Mouse (Mus musculus) spleen, postnatal 36 days (tissue): ENCODE data around the gene 1810043G02Rik.
"Not testable (repeated sequence)": the region's sequence is repeated elsewhere in the genome, so short reads cannot be mapped to it uniquely, and the experiment has no call there.

Source experiments
- DNase-seq, 2 experiments: peaks; one replicate each; pipeline ENCODE4 v3.0.0; 2022; ENCODE audit warnings: low spot score in 2 of 2, mixed read lengths in 1 of 2

1810043G02Rik gene

DNA sequence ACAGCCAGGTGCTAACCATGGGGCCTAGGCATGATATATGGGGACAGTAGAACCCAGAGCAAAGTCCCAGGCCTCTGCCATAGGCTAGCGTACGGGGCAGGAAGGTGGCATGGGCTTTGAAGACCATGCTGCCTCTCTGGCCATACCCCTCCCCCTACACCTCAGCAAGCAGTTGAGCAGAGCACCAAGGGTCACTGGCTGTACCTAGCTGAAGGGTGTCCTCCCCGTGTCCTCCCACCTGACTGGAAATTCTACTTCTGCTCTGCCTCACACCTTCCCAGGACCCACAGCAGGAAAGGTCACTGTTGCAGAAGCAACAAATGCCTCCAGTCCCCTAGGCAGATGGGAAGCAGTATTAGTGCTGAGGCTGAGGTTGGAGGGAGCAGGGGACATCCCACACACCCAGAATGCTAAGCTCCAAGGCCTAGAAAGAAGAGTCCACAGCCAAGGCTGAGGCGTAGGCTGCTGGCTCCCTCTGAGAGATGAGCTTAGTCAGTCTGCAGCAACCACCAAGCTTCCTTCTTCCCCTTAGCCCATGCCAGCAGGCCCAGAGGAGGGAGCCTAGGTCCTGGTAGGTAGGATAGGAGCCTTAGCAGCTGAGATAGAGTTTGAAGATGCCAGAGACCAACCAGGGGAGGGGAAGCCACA is 27.6 kb downstream of the 1810043G02Rik start:
- no peak for DNase-seq

DNA sequence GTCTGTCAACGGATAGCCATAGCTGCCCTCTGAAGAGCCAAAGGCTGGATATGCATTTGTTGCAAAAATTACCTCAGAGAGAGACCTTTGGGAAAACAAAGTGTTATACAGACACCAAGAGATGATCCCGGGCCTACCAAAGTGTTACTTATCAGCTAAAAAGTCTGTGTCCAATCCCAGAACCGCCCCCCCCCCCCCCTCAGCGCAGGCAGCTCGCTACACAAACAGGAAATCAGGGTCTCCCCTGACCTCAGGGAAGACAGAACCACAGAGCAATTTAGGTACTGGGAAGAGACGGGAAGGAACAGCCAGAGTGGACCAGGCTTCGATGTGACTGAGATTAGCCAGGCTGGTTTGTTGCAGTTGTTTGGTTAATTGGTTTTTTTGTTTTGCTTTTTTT is 28.9 kb downstream of the 1810043G02Rik start:
- DNase-seq, result no peak

DNA sequence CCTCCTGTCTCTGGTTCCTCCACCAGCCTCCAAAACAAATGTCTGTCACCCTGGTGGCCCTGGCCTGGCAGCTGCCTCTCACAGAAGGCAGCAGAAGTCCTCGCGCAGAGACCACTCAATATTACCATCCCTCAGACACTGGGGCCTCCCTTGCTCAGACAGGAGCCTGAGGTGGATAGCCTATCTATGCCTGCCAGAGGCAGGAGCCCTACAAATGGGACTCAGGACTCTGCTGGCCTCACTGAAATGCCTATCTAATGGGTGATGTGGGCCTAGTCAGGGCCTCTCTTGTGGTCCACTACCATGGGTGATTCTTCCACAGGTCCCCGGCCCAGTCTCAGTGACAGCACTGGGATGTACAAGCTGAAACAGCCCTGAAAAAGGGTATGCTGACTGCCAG is 29.8 kb downstream of the 1810043G02Rik start:
- no peak for DNase-seq

DNA sequence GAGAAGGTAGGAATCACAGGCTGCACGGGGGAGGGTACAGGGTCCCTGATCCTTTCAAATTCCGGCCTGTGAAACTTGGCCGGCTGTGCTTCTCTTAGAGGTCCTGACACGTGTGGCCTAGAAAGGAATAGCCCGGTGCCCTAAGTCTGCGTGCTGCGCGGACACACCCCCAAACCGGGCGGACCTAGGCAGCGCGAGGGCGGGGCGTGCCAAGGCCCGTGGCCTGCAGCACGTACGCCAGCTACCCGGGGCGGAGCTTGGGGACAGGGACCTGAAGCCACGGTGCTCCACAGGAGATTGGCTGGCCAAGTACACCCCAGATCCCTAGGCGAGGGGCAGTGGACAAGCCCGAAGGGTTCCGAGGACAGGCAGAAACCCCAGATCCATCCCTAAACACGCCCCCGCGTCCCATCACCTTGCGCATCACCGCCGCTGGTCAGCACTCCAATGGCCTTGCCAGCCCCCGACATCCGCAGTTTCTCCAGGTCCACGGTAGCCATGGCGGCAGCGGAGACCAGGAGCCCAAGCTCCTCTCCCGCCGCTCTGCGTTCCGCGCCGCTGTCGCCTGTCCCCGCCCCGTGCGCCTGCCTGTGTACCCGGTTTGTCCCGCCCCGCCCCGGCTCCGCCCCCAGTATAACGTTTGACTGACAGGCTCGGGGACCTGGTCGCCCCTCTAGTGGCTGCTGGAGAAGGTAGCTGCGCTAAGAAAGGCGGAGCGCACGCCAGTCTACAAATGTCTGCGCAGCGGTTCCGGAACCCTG is 31.0 kb downstream of the 1810043G02Rik start:
- peak; percentile 96 for DNase-seq

DNA sequence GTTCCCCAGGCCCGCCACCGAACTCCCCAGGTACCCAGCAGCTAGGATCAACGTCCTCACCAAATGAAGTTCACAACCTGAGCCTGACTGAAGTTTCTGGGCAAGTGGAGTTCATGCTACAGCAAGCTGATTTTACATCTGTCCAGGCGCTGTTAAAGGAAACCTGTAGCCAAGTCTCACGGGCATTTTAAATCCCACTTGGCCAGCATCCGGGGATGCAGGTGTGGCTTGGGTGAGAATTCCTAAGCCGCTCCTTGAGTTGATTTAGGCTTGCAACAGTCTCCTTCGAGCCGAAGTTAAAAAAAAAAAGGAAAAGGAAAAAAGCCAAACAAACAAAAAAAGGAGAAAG is 31.6 kb downstream of the 1810043G02Rik start, which contains the start of gene Pfkl:
Gene Pfkl (minus strand): TSS at position 139 of the 349 bp plus-strand sequence.
- DNase-seq, result no peak

DNA sequence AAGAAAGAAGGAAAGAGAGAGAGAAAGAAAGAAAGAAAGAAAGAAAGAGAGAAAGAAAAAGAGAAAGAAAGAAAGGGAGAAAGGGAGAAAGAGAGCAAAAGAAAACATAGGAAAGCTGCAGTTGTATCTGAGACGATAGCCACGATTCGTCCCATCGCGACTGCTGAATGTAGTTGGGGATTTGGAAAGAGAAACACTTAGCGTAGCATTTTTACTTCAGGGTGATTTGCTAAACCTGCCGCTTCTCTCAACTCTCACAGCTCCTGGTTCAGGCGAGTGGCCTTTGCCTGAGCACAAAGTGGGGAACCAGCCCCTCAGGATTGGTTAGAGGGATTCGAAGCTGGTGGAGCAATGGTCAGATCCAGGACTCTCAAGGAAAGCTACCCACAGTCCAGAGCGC is 32.0 kb downstream of the 1810043G02Rik start:
- no peak for DNase-seq

DNA sequence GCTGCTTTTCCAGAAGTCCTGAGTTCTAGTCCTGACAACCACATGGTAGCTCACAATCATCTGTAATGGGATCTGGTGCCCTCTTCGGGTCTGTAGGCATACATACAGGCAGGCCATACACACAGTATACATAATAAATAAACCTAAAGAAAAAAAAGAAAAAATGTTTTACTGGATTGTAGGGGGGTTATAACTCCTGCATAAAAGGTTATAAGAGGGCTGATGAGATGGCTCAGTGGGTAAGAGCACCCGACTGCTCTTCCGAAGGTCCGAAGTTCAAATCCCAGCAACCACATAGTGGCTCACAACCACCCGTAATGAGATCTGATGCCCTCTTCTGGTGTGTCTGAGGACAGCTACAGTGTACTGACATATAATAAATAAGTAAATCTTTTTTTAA is 32.8 kb downstream of the 1810043G02Rik start:
- DNase-seq, result not testable (repeated sequence)

DNA sequence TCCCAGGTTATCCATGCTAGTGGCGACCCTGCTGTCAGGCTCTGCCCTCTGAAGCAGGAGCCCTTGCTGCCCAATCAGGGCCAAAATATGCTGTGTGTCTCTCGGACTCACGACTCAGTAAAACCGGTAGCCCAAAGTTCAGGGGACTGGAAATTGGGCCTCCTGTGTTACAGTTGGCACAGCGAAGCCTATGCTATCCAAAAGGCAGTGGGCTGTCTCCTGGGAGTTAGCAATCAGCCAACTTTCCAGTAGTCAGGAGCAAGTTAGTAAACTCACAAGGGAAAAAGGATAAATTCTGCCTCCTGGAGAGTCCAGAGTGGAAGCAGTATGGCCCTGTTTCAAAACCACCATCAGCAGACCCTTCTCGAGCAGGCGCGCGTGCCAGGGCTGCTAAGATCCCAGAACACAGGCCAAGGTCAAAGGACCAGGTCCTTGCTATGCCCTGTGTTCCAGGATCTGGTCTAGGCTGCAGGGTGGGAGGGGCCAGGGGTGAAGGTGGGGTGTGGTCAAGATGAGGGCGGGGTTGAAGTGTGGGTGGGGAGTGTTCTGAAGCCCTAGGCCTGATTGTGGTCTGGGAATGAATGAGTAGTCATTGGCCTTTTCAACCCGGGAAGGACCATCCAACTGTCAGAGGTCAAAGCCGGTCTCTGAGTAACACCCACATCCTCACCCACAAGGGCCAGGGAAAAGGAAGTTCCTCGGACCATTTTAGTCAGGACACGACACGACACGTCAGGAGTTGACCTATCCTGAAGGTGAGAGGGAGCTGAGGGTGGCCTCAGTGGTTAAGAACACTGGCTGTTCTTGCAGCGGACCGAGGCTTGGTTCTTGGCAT is 34.6 kb downstream of the 1810043G02Rik start:
- DNase-seq, result no peak

DNA sequence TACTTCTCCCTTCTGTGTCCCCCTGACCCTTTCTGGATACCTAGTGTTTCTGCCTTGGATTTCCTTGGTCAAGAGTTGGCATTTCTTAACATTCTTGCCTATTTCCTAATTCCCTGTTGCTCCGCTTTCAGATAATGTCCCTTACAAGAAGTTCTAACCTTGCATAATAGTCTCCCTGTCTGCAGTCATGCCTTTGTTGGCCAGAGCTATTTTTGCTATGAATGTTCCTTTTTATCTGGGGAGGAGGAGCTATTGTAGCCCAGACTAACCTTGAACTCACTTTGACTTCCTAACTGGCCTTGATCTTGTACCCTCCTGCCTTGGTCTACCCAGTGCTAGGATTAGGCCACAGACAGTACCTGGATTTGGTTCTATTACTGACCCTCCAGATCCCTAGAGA is 37.2 kb downstream of the 1810043G02Rik start:
- no peak for DNase-seq

DNA sequence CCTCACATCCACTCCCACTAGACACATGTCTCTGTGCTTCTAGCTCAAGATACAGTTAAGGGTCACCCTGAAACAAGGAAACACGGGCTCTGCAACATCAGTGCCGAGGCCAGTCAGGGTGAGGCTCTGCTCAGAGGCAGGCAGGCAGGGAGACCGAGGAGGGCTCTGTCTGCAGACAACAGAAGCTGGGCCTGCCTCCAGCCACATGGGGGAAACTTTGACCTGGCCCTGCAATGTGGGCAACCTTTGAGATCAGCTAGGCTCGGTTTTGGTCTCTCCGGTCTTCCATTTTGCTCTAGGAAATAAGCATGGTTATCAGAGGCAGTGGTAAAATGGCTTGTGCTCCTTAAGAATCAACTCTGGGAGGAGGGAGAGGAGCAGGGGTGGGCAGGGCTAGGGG is 38.0 kb downstream of the 1810043G02Rik start:
- no peak for DNase-seq

DNA sequence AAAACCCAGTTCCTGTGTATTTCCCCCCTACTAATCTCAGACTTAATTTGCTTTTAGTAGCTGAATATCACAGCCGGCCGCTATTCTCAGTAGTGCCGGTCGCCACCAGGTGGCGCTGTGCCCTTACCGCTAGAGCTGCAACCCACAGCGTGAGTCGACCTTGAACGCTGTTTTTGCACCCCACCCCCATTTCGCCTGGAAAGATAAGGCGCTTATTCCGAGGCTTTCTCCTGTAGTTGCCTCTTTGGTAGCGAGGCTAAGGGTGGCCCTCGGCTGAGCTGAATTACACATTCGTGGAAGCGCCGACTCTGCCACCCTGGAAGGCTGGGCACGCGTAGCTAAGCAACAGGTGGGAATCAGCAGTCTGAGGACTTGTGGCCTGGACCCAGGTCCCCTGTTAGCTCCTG is 40.5 kb downstream of the 1810043G02Rik start:
- DNase-seq, result peak; percentile 60 to 70

DNA sequence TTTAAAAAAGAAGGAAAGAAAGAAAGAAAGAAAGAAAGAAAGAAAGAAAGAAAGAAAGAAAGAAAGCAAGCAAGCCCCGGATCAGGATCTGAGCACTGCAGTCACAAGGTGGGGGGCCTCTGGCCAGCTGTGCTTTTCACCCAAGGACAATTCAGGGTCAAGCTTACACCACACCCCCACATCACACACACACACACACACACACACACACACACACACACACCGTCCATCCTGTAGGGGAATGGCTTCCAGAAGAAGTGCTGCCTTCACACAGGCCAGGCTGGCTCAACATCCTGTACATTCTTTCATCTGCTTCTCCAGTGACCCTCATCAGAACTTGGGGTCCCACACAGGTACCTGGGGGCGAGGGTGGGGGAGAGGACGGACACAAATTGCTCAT is 41.0 kb downstream of the 1810043G02Rik start:
- DNase-seq, result no peak

DNA sequence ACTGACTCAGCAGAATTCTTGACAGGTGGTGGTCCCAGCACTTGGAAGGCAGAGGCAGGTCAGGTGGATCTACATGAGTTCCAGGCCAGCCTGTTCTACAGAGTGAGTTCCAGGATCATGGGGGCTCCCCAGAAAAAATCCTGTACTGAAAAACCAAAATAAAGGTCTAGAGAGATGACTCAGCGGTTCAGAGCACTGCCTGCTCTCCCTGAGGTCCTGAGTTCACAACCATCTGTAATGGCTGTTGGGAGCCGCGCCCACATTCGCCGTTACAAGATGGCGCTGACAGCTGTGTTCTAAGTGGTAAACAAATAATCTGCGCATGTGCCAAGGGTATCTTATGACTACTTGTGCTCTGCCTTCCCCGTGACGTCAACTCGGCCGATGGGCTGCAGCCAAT is 41.7 kb downstream of the 1810043G02Rik start:
- DNase-seq, result not testable (repeated sequence)

DNA sequence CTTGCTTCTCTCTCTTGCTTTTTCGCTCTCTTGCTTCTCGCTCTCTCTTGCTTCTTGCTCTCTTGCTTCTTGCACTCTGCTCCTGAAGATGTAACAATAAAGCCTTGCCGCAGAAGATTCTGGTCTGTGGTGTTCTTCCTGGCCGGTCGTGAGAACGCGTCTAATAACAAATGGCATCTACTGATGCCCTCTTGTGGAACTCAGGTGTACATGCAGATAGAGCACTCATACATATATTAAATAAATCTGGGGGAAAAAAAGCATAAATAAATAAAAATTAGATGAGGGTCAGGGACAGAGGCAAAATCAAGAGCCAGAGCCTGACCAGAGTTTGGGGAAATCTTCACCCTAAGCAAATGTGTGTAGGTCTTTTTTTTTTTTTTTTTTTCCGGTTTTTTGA is 47.1 kb downstream of the 1810043G02Rik start:
- not testable (repeated sequence) for DNase-seq

DNA sequence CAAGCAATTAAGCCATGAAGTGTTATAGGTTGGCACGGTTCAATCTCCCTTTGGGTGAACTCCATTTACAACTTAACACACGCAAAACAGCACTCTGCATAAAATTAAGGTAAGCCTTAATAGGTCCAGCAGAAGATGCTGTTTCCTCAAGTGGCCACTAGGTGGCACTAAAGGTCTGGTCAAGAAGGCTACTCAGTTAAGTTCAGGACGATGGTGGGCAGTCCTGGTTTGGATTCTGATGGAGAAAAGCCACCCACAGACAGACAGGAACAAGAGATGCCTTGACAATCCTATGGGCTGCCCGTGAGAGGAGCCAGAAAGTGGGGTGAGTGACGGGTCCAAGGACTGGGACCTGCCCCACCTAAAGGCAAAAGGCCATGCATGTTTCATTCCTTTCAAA is 49.8 kb downstream of the 1810043G02Rik start:
- DNase-seq, result peak; percentile 56 to 71

DNA sequence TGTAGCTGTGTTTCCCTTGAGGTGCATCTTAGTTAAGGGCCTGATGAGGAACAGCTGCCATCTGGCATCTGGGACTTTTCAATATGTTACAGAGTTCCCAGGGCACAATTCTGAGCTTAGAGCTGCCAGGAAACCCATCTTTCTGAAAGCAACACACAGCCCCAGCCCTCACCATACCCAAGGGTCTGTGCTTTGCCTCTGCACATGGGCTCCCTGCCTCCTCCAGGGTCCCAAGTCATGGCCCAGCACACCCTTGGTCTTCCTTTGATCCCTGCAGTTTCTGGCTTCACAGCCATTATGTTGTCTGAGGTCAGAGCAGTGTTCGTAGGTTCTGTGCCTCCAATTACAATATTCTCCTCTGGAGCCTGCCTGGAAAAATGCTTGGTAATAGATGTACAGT is 50.8 kb downstream of the 1810043G02Rik start:
- no peak for DNase-seq

DNA sequence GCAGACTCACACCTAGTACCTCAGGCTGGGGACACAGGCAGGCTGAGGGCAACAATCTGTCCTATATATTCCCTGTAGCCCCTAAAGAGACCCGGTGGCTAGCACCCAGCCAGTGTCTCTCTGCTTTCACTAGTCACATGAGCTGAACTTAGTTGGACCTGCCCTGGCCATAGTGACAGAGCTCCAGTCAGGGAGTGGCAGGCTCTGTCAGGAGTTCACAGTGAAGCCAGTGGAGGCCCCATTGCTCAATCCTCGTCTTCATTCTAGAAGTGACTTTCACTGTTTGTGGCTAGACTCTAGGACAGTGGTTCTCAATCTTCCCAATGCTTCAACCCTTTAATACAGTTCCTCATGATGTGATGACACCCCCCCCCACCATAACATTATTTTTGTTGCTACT is 53.7 kb downstream of the 1810043G02Rik start:
- DNase-seq, result no peak
